Mouse (Mus musculus): ENCODE results near the gene Wdfy4.
A peak's percentile ranks its signal among the peaks of the same experiment; 100 is the strongest.

The Wdfy4 gene

GRCm38 (mm10) chr14:33185068-33185800 lies at the start of gene Wdfy4:
Wdfy4 (minus strand) TSS chr14:33185508.
- DNase-seq (ENCODE audit: low spot score), result no peak

GRCm38 (mm10) chr14:33232048-33232447 lies 46.7 kb upstream of the Wdfy4 start:
- no peak for DNase-seq (ENCODE audit: low spot score)

GRCm38 (mm10) chr14:33231311-33231710 lies 46.0 kb upstream of the Wdfy4 start:
- DNase-seq (ENCODE audit: low spot score), result no peak

- no peak for DNase-seq (ENCODE audit: low spot score)
Measured at GRCm38 (mm10) chr14:33230672-33231071, 45.4 kb upstream of the Wdfy4 start.

GRCm38 (mm10) chr14:33225235-33225634 lies 39.9 kb upstream of the Wdfy4 start:
- DNase-seq (ENCODE audit: low spot score), result no peak

GRCm38 (mm10) chr14:33216343-33217208 lies 31.3 kb upstream of the Wdfy4 start:
- no peak for DNase-seq (ENCODE audit: low spot score)

GRCm38 (mm10) chr14:33215163-33215562 lies 29.9 kb upstream of the Wdfy4 start:
- no peak for DNase-seq (ENCODE audit: low spot score)

GRCm38 (mm10) chr14:33214767-33215128 lies 29.4 kb upstream of the Wdfy4 start:
- DNase-seq (ENCODE audit: low spot score), result no peak

- peak; percentile 73 for DNase-seq (ENCODE audit: low spot score)
Measured at GRCm38 (mm10) chr14:33213823-33214766, 28.8 kb upstream of the Wdfy4 start, which contains the start of gene Arhgap22. Arhgap22 (plus strand) TSS chr14:33214026.

GRCm38 (mm10) chr14:33212958-33213309 lies 27.6 kb upstream of the Wdfy4 start:
- no peak for DNase-seq (ENCODE audit: low spot score)

- DNase-seq (ENCODE audit: low spot score), result no peak
Measured at GRCm38 (mm10) chr14:33212271-33212957, 27.1 kb upstream of the Wdfy4 start.

- DNase-seq (ENCODE audit: low spot score), result no peak
Measured at GRCm38 (mm10) chr14:33210806-33211205, 25.5 kb upstream of the Wdfy4 start.

GRCm38 (mm10) chr14:33208331-33208730 lies 23.0 kb upstream of the Wdfy4 start:
- DNase-seq (ENCODE audit: low spot score), result no peak

GRCm38 (mm10) chr14:33207011-33207410 lies 21.7 kb upstream of the Wdfy4 start:
- DNase-seq (ENCODE audit: low spot score), result no peak

GRCm38 (mm10) chr14:33205280-33205965 lies 20.1 kb upstream of the Wdfy4 start:
- no peak for DNase-seq (ENCODE audit: low spot score)

- no peak for DNase-seq (ENCODE audit: low spot score)
Measured at GRCm38 (mm10) chr14:33203777-33204176, 18.5 kb upstream of the Wdfy4 start.

GRCm38 (mm10) chr14:33202885-33203284 lies 17.6 kb upstream of the Wdfy4 start:
- DNase-seq (ENCODE audit: low spot score), result no peak

- no peak for DNase-seq (ENCODE audit: low spot score)
Measured at GRCm38 (mm10) chr14:33202161-33202560, 16.9 kb upstream of the Wdfy4 start.

GRCm38 (mm10) chr14:33194241-33194640 lies 8.9 kb upstream of the Wdfy4 start:
- no peak for DNase-seq (ENCODE audit: low spot score)

GRCm38 (mm10) chr14:33193762-33194161 lies 8.5 kb upstream of the Wdfy4 start:
- no peak for DNase-seq (ENCODE audit: low spot score)

- no peak for DNase-seq (ENCODE audit: low spot score)
Measured at GRCm38 (mm10) chr14:33190646-33191045, 5.3 kb upstream of the Wdfy4 start.

All from left cerebral cortex, adult 11 months (tissue).